Mouse (Mus musculus) kidney, adult 8-10 months (tissue): ENCODE measurements at regions not wholly inside any gene's neighbourhood (a gene's known extent, or its start where the extent isn't known, plus 50 kb on each side); places are given as distances from the start of the nearest gene placed in this dataset.
"Not testable (repeated sequence)": the region's sequence is repeated elsewhere in the genome, so short reads cannot be mapped to it uniquely, and the experiment has no call there.

Experiments
- DNase-seq, 2 experiments: peaks; one replicate each; pipeline ENCODE4 v3.0.0; 2022

DNA sequence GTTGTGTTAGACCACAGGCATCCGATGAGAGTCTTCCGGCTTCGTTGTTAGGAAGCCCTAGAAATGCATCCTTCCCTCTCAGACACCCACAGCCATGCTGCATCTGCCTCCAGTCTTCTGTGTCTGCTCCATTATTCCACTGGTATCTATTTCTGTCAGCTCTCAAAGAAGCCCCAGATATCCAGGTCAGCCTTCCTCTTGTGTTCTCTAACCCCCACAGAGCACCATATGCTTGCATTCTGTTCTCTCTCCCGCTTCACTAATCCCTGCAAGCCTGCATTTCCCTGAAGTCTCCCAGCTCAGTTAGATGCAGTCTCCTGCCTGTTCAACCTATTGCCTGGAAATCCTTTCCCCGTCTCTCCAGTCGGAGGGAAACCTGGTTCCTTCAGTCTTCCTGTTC is 53.6 kb upstream of the Wdfy3 start:
- DNase-seq: no peak

DNA sequence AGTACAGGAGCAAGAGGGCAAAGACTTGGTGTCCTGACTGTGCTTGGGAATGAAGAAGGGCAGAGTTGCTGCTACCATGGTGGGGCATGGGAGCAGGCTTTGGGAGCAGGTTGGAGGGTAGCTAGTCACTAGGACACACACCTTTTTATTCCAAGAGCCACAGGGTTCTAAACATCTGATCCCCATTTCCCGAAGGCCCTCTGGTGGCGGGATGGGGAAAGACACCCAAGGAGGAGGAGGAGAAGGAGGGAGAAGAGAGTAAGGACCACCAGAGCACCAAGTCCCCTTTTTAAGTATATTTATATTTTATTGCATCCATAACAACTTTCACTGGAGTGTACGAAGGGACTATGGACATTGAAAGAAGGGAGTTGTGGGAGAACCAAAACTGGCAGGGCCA is 57.0 kb upstream of the Wdfy3 start:
- DNase-seq: peak; percentile 9 to 48

DNA sequence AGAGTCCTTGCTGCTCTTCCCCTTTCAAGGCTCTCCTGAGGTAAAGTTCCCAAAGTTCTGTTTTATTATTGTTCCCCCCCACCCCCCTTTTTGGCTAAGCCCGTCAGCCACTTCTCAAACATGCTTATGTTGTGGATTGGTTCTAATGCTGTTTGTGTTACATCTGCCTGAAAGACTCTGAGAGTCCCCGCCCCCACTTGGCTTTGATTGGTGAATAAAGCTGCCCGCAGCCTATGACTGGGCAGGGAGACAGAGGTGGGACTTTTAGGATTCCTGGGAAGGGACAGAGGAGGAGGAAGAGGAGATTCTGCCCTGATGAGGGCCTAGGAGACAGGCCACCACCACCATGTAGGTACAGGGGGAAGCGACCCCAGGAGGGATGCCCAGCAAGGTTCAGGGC is 78.3 kb upstream of the Wdfy3 start:
- no peak for DNase-seq

DNA sequence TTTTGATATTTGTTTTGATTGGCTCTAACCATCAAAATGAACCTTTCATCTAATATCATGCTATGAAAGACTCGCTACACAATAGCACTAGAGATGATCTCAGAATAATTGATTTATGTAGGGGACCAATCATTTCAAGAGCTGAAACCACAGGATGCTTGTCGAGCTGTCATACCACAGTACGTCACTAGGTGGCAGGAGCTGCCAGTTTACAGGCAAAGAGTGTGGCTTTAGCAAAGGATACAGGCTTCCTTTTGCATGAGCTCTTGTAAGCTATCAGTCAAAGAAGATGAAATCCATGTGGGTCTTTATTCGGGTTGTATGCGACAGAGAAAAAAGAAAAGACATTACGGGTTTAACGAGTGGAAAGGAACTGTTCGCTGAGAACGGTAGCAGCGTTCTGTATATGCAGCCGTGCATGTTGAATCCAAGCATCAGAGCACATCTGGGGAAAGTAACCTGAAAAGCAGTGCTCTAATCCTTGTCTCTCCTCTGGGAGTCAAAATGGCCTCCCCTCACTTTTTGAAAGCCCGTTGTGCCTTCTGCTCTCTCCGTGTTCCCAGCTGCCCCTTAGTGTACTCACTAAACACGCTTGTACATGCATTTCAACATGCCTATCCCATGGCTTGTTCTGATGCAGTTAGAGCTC is 79.9 kb upstream of the Wdfy3 start:
- DNase-seq: peak; percentile 42 to 81

DNA sequence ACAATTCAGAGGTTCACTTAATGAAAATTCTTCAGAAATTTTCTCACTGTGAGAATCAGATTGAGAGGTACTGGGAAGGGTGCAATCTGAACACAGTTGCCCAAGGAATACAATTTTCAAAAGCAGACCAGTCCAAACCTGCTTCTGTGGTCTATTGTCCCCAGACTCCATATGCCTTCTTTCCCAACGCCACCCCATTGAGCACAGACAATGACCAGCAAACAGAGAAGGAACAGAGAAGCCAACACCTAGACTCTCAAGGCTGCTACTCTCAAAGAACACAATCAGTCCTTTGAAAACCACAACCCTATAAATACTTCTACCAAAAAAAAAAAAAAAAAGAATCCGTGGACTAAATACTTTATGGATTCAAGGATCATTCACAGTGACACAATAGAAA is 89.9 kb upstream of the Wdfy3 start:
- DNase-seq: no peak

DNA sequence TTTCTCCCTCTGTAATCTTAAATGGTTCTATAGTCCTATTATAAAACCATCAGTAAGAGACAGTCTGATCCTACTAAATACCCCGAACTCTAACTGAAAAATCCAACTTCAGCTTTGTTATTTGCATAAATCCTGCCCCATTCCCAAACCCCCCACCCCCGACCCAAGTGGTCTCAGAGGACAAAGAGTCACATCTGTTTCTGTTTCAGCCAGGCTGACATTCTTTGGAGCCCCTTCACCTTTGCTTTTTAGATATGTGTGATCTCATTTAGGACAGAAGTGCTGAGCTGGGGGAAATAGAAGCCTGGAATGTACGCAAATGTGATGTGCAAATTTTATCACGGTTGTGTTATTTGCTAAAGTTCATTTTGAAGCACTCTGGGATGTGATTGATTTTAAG is 98.3 kb upstream of the Wdfy3 start:
- no peak for DNase-seq

DNA sequence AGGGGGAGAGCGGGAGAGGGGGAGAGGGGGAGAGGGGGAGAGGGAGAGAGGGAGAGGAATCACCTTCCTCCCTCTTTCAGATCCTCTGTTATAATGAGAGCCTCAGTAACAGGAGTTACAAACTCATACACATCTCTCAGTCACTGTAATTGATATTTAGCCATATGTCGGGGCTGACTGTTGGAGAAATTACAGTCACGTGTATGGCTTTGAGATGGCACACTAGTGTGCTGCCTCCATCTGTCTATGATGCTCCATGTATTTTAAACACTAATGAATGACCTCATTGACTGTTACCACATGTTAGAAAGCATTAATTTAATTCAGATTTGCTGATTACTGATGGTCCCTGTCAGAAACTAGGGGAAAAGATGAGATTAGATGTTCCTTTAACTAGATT is 102.1 kb upstream of the Wdfy3 start:
- no peak for DNase-seq

DNA sequence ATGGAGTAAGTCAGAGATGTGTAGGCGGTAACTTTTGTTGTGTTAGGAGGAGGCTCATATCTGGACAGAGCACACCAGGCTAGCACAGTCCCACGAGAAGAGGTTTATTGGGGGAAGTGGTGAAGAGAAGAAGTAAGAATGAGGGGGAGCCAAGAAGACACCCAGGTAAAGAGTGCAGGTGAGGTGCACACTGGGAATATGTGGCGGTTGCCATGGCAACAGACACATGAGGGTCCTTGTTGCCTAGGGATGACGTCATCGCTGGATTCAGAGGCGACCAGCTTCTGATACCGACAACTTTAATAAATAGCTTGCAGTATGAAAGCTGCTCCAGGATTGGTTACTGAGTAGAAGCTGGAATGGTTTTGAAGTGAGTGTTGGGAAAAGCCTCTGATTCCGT is 110.5 kb upstream of the Wdfy3 start:
- no peak for DNase-seq

DNA sequence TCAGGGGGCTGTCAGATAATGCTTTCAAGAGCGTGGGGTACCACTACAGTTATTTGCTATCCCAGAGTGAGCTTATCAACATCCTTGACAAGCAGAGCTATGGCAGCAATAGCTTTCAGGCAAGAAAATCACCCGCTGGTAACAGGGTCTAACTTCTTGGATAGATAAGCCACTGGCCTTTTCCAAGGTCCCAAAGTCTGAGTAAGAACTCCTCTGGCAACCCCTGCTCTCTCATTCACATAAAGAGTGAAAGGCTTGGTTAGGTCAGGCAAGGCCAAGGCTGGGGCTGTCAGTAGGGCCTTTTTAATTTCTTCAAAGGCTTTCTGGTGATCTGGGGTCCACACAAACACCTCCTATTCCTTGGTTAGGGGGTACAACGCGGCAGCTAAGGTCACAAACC is 119.2 kb upstream of the Wdfy3 start:
- not testable (repeated sequence) for DNase-seq

DNA sequence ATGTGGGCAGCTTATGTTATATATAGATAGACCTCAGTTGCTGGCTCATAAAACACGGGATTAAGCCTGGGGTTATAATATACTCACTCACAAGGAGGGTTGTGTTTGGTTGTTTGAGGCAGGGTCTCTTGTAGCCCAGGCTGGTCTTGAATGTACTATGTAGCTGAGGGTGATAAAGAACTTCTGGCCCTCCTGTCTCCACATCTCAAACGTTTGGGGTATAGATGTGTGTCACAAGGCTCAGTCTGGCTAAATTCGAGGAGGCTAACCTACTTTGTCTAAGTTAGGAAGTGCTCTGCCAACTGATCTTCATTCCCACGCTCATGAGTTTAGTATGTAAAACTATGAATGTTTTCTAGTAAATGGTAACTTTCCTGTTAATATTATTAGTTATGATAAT is 136.7 kb upstream of the Wdfy3 start:
- DNase-seq: no peak

DNA sequence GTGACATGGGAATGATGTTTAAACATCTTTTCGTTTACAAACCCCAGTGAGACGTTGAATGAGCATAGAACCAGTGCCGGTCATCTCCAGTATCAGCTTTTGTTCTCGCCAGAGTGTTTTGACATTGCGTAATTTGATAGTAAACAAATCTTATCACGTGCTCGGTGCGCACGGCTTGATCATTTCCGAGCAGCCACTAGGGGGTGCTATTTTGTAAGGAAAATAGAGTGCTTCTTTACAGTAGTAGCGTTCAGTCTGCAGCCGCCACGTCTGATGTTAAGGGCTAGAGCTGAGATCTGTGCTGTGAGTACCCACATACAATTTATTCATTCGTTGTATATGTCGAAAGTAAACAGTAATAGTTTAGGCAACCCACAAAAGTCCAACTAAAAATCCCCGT is 137.2 kb upstream of the Wdfy3 start:
- DNase-seq: peak; percentile 67 to 79

DNA sequence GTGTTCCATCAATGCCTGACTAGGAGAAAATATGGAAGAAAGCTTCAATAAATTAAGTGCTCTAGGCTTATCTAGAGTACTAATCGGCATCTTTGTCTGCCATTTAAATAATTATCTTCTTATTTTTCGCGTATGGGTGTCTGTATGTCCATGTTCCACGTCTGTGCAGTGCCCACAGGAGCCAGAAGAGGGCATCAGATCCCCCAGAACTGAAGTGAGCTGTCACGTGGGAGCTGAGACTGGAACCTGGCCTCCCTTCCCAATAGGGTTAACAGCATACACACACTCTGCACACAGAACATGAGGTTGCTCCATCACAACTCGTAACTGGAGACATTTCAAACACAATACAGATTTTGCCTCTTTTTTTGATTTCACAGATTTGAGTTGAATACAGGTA is 143.4 kb upstream of the Wdfy3 start:
- DNase-seq: peak in 1 of 2 experiments; percentile 59

DNA sequence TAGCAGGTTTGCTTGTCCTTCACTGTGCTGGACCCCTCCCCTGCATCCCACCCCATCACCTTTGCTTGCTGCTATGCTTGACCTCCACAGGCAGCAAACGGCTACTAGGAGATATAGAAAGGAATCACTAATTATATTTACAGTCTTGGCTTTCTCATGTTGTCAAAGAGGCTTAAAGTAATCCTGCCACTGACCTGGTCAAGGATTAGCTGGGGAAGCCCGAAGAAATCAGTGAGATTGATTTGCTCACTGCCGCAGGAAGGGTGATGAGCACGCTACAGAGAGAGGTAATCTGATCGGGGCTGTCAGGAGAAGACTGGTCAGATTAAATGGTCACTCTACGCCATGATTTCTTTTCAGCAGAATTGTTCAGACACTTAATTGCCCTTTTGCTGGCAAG is 157.4 kb upstream of the Wdfy3 start:
- no peak for DNase-seq

DNA sequence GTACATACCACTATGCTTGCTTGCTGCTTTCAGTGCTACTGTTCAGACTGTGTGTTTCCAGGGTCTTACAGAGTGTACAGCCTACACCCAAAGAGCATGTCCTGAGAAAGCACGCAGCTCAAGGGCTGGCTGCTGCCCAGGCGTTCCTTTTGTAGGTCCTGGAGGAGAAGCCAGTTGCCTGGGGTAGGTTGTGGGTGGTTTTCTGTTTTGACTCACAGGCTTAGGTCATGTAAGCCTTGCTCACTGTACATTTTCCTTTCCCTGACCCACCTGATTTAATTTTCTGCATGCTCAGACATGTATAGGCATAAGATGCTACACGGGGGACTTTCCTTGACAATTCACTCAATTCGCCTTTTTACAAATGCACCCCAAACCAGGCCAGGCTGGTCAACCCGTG is 172.9 kb upstream of the Wdfy3 start:
- no peak for DNase-seq

DNA sequence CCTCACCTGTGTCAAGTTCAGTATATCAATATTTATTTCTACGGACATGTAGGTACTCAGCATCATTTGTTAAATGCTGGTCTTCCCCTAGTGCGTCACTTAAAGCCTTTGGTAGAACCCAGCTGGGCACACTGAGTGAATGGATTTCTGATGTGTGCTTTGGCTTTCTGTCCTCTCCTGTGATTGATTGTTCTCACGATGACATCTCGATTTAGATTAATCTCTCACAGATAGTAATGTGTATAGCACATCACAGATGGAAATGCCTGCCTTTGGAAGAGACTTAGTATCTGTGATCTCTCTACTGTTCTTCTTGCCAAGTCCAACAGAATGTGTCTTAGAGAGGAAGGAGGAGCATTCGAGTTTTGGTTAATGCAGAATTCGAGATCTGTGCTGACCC is 175.0 kb upstream of the Wdfy3 start:
- no peak for DNase-seq

DNA sequence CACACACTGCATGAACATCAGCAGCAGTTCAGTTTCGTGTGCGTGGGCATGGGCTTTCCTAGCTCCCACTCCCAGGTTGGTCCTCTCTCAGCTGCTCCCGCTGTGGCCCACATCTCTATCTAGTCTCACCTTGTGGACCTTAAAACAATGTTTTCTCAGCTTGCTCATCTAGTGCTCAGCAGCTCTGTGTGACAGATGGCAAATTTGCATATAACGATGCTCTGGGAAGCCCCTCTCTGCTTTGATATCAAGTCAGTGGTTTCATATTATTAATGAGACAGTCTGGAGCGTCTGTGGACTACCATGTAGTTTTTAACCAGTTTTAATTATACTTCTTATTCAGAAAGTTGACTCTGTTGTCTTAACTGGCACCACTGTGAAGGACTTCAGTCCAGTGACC is 179.0 kb upstream of the Wdfy3 start:
- no peak for DNase-seq

DNA sequence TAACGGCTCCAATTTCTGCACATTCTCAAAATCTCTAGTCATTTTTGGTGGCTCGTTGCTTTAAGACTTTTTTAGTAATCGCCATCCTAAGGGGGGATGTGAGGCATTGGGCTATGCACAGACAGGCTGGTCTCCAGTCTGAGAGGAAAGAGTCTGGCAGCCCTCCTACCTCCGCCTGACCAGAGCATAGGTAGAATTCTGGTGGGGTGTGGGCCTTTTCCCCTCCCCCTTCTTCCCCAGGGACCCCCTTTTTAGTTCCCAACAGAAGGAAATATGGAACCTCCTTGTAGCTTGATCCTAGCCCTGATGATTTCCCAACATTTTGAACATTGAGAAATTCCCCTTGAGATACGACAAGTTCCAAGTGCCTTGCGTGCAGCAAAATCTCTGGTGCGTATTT is 181.4 kb upstream of the Wdfy3 start:
- no peak for DNase-seq

DNA sequence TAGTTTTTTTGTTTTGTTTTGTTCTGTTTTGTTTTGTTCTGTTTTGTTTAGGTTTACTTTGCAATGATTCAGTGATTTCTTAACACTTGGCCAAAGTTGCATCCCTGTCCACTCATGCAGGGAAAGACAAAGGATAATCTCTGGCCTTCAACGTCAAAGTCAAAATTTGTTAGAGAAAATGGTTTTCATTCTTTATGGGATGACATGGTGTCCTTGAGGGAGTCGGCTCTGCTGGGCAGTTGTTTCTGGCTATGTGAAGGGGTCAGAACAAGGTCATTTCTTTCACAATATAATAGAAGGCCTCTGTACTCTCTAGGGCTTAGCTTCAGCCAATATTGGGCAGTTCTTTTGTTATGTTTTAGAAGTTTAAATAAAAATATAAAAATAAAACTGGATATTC is 184.1 kb upstream of the Wdfy3 start:
- no peak for DNase-seq

DNA sequence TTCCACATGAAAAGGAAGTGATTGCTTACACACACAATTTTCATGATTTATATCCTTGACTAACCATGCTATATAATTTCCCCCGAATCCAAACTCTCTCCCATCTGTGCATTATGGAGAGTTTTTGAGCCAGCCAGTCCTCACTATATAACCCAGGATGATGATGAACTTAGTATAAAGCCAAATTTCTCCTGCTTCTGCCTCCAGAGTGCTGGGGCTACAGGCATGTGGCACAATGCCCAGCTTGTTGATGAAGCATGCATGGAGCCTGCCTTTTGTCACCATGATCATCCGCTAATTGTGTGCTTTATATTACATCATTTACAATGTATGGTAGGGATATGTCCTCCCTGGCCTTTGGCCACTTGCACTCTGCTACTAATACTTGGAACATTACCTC is 187.4 kb upstream of the Wdfy3 start:
- no peak for DNase-seq

DNA sequence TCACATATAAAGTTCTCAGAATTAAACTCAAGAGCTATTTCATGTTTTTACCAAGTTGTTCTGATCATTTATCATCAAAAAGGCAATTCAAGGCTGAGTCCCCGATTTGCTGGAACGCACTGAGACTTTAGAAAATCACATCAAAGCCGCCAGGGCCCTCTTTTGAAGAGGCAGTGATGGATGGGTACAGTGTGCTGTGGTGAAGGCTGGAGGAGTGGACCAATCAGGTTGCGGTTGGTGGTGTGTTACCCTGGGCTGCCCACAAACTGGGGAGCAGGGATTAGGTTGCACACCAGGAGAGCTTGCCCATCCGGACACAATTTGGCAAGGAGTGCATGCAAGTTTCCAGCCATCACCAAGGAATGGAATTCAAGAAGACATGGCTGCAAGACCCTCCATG is 191.9 kb upstream of the Wdfy3 start:
- DNase-seq: no peak

DNA sequence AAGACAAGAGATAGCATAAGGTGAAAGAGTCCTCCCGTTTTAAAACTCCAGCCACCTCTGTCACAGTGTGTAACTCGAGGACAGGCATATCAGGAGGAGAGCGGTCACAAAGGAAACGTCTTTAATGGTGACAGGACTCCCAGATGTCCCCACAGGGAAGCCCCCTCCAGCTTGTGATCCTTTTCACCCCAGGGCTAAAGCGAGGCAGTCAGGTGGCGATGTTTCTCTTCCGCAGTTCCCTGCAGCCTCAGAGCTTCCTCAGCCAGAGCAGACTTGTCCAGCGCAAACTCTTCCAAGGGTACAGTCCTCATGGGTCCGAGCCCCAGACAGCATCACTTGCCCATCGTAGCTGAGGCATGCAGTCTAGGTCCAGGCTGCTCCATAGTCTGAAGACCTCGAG is 196.7 kb upstream of the Wdfy3 start:
- no peak for DNase-seq

DNA sequence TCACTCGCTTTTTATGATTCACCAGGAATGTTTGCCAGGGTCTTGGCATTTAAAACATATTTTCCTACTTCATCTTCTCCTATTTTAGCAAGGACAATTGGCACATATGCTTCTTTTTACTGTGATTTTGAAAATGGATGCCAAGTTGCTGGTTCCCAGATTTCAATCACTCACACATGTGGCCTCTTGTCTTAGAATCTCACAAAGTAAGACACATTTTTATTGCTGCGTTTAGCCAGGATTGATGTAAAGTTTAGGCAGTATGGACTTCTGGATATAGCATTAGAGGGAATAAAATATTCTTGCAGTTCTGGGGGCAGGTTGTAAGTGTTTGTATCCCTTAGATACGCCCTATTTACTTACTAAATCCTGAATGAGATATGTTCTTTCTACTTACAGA is 197.4 kb upstream of the Wdfy3 start:
- no peak for DNase-seq

DNA sequence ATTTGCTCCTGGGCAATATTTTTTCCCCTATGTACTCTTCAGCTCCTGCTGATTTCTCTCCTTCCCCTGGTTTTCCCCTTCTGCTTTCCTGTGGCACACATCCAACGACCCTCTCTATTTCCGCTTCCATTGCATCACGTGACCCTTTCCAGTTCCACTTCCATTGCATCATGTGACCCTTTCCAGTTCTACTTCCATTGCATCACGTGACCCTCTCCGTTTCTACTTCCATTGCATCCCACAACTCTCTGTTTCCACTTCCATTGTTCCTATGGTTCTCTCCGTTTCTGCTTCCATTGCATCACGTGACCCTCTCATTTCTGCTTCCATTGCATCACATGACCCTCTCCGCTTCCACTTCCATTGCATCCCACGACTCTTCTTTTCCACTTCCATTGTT is 199.5 kb upstream of the Wdfy3 start:
- DNase-seq: no peak

DNA sequence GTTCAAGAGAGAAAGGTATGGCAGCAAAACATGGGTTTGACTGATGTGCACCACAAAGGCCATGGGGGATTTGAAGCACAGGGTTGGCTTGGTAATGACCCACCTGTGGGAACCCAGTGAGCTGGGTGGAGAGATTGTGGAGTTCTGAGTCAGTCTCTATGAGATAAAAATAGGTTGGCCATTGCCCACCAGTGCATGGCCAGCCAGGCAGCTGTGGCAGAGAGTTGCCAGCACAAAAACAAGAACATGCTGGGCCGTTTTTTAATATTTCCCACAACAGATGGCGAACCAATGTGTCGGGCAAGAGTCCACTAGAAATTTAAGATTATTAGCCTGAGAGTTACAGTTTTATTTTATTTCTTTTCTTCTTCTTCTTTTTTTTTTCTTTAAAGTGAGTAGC is 205.6 kb upstream of the Arhgap24 start:
- DNase-seq: no peak

DNA sequence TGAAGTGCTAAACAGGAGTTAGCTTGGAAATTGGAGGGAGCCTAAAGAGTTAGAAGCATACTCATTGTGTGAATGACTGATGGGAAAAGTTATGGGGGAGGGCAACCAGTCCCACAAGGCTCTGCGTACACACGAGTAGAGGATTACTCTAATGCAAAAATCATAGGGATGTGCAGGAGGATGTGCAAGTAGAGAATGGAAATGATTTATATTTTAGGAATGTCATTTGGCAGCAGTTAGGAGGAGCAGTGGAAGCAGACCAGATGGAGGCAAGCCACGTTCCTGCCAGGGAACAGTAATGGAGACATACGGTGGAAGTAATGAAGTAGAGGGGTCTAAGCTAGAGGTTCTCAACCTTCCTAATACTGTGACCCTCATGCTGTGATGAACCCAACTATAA is 194.1 kb upstream of the Arhgap24 start:
- DNase-seq: no peak

DNA sequence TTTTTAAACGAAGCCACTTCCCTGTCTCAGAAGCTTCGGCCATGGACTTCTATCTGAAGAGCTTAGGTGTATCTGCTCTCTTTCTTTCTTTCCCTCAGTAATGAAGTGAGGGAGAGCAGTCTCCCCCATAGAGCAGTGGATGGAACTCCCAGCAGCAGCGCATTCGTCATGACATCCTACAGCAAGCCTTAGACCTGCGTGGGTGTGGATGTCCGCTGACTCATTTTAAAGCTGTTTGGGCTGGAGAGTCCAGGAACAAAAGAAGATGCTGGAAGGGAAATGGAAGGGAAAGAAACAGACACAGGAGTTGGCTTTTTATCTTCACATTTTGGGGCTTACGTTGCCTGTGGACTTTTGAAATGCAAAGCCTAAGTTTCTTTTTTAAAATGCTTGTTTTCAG is 190.3 kb upstream of the Arhgap24 start:
- DNase-seq: no peak
